Mouse (Mus musculus): ENCODE results near the gene Mpdu1. TPM values are rescaled to one million over a fixed set of nuclear protein-coding genes. Genes with fewer than 3 reads are reported as not detected.
A peak's percentile ranks its signal among the peaks of the same experiment; 100 is the strongest.

The Mpdu1 gene
- polyA plus RNA-seq, 1 experiment: 65.7 TPM

DNA sequence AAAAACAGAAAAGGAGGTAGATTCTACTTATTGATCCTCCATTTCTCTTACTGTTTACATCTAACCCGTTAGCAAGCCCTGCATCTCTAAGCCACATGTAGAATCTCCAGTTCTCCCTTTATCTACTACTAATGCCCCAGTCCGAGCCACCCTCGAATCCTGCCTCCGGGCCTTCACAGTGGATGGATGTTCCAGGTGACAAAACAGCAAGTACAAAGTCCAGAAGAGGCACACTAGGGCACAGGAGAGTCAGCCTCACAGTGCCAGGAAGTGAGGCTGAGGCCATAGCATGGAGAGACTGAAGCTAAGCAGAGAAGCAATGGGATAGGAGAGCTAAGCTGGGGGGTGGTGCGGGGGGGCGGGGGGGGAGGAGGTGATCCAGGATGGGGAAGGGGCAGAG is 30.4 kb upstream of the Mpdu1 start:
- Histone ChIP-seq H3K9ac (ENCODE audit: low read depth, poor library complexity, severe bottlenecking) (no peak overlapping the region), H3K36me3 (ENCODE audit: control insufficient read depth, insufficient read depth, low read length, poor library complexity, severe bottlenecking) (no peaks in the 10 kb centered on the region), H3K4me3 (ENCODE audit: low read depth, low read length) (no peak overlapping the region), H3K9me3 (replicated peaks; ENCODE audit: control insufficient read depth, insufficient read depth, low read length, poor library complexity, severe bottlenecking) (no peaks in the 10 kb centered on the region), H3K27me3 (ENCODE audit: control insufficient read depth, insufficient read depth, low read length, poor library complexity, severe bottlenecking) (no peaks in the 10 kb centered on the region), H3K27ac (ENCODE audit: insufficient read depth, low read length) (0 out of 2 replicates have a peak overlapping the region, but pooled peaks have one; percentile 12), H3K4me1 (ENCODE audit: control insufficient read depth, insufficient read depth, low read length) (peaks cover 3% of the 10 kb centered on the region)
- no peak for TF ChIP-seq CTCF (IDR thresholded peaks at IDR 0.05; ENCODE audit: low read depth, low read length)
- no peak for TF ChIP-seq POLR2A (IDR thresholded peaks at IDR 0.05; ENCODE audit: insufficient read depth, low read length)
- TF ChIP-seq EP300 (IDR thresholded peaks at IDR 0.05; ENCODE audit: insufficient read depth, low read depth, low read length): no peak

GRCm38 (mm10) chr11:69692196-69692811 is 29.9 kb upstream of the Mpdu1 start:
- Histone ChIP-seq H3K4me3 (ENCODE audit: low read depth, low read length) (no peak overlapping the region), H3K27me3 (ENCODE audit: control insufficient read depth, insufficient read depth, low read length, poor library complexity, severe bottlenecking) (no peaks in the 10 kb centered on the region), H3K9ac (ENCODE audit: low read depth, poor library complexity, severe bottlenecking) (no peak overlapping the region), H3K27ac (ENCODE audit: insufficient read depth, low read length) (0 out of 2 replicates have a peak overlapping the region, but pooled peaks have one; percentile 12), H3K4me1 (ENCODE audit: control insufficient read depth, insufficient read depth, low read length) (peaks cover 3% of the 10 kb centered on the region), H3K36me3 (ENCODE audit: control insufficient read depth, insufficient read depth, low read length, poor library complexity, severe bottlenecking) (no peaks in the 10 kb centered on the region), H3K9me3 (replicated peaks; ENCODE audit: control insufficient read depth, insufficient read depth, low read length, poor library complexity, severe bottlenecking) (no peaks in the 10 kb centered on the region)
- TF ChIP-seq EP300 (IDR thresholded peaks at IDR 0.05; ENCODE audit: insufficient read depth, low read depth, low read length) (no peak), POLR2A (IDR thresholded peaks at IDR 0.05; ENCODE audit: insufficient read depth, low read length) (no peak), CTCF (IDR thresholded peaks at IDR 0.05; ENCODE audit: low read depth, low read length) (no peak)

- peak overlapping the region; percentile 91 for H3K27ac ChIP-seq (ENCODE audit: insufficient read depth, low read length)
- TF ChIP-seq POLR2A (IDR thresholded peaks at IDR 0.05; ENCODE audit: insufficient read depth, low read length) (no peak), EP300 (IDR thresholded peaks at IDR 0.05; ENCODE audit: insufficient read depth, low read depth, low read length) (peak; percentile 92)
- no peaks in the 10 kb centered on the region for H3K27me3 ChIP-seq (ENCODE audit: control insufficient read depth, insufficient read depth, low read length, poor library complexity, severe bottlenecking)
- peak overlapping the region; percentile 7; the same call in 1 of the 2 replicates for H3K9ac ChIP-seq (ENCODE audit: low read depth, poor library complexity, severe bottlenecking)
- no peak overlapping the region for H3K4me3 ChIP-seq (ENCODE audit: low read depth, low read length)
- H3K36me3 ChIP-seq (ENCODE audit: control insufficient read depth, insufficient read depth, low read length, poor library complexity, severe bottlenecking): no peaks in the 10 kb centered on the region
- H3K9me3 ChIP-seq (replicated peaks; ENCODE audit: control insufficient read depth, insufficient read depth, low read length, poor library complexity, severe bottlenecking): no peaks in the 10 kb centered on the region
- peaks cover 3% of the 10 kb centered on the region for H3K4me1 ChIP-seq (ENCODE audit: control insufficient read depth, insufficient read depth, low read length)
Measured at GRCm38 (mm10) chr11:69689891-69690290, 27.4 kb upstream of the Mpdu1 start.

DNA sequence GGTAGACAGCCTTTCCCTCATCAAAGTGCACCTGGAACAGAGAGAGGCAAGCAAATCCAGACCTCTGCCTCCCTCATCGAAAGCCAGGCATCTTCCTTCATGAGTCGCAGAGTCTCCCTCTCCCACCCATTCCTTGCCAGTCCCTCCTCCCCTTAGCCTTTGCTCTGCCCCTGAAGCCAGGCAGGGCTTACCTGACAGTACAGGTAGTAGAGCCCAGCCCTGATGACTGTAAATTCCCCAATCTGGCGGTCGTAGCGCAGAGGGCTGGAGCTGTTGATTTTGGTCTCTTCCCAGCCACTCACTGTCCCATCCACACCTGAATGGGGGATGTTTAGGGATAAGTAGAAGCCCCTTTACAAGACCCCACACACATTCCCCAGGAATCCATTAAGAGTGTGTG is 24.6 kb upstream of the Mpdu1 start:
- peak overlapping the region; percentile 31 for H3K4me3 ChIP-seq (ENCODE audit: low read depth, low read length)

DNA sequence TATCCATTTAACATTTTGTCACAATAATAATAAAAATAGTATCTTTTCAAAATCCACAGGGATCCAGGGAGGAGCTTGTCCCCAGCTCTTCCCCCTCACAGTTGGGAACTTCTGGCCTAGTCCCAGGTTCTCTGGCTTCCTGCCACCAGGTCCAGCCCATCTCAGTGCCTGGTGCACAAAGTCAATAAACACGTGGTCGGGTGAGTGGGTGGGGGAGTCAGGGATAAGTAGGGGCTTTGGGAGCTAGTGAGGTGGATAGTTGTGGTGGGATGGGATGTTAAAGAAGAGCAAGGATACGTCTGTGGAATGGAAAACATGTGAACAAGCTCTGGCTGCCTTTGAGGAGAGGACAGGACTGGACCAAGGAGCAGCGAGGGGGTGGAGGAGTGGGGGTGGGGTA is 23.9 kb upstream of the Mpdu1 start:
- H3K4me1 ChIP-seq (ENCODE audit: control insufficient read depth, insufficient read depth, low read length): no peaks in the 10 kb centered on the region
- H3K4me3 ChIP-seq (ENCODE audit: low read depth, low read length): peak overlapping the region; percentile 31
- H3K9me3 ChIP-seq (replicated peaks; ENCODE audit: control insufficient read depth, insufficient read depth, low read length, poor library complexity, severe bottlenecking): no peaks in the 10 kb centered on the region
- 0 out of 2 replicates have a peak, but pooled peaks have one; percentile 25 for TF ChIP-seq EP300 (IDR thresholded peaks at IDR 0.05; ENCODE audit: insufficient read depth, low read depth, low read length)
- peak; percentile 26 for TF ChIP-seq POLR2A (IDR thresholded peaks at IDR 0.05; ENCODE audit: insufficient read depth, low read length)
- TF ChIP-seq CTCF (IDR thresholded peaks at IDR 0.05; ENCODE audit: low read depth, low read length): no peak
- peak overlapping the region; percentile 85 for H3K9ac ChIP-seq (ENCODE audit: low read depth, poor library complexity, severe bottlenecking)
- no peaks in the 10 kb centered on the region for H3K27me3 ChIP-seq (ENCODE audit: control insufficient read depth, insufficient read depth, low read length, poor library complexity, severe bottlenecking)
- peak overlapping the region; percentile 65 for H3K27ac ChIP-seq (ENCODE audit: insufficient read depth, low read length)
- H3K36me3 ChIP-seq (ENCODE audit: control insufficient read depth, insufficient read depth, low read length, poor library complexity, severe bottlenecking): no peaks in the 10 kb centered on the region

More for the DNA sequence above, 24.6 kb upstream of the Mpdu1 start:
- Histone ChIP-seq H3K9me3 (replicated peaks; ENCODE audit: control insufficient read depth, insufficient read depth, low read length, poor library complexity, severe bottlenecking) (no peaks in the 10 kb centered on the region), H3K4me1 (ENCODE audit: control insufficient read depth, insufficient read depth, low read length) (no peaks in the 10 kb centered on the region), H3K9ac (ENCODE audit: low read depth, poor library complexity, severe bottlenecking) (peak overlapping the region; percentile 85), H3K27me3 (ENCODE audit: control insufficient read depth, insufficient read depth, low read length, poor library complexity, severe bottlenecking) (no peaks in the 10 kb centered on the region), H3K36me3 (ENCODE audit: control insufficient read depth, insufficient read depth, low read length, poor library complexity, severe bottlenecking) (no peaks in the 10 kb centered on the region), H3K27ac (ENCODE audit: insufficient read depth, low read length) (peak overlapping the region; percentile 65)
- TF ChIP-seq POLR2A (IDR thresholded peaks at IDR 0.05; ENCODE audit: insufficient read depth, low read length) (no peak), CTCF (IDR thresholded peaks at IDR 0.05; ENCODE audit: low read depth, low read length) (no peak), EP300 (IDR thresholded peaks at IDR 0.05; ENCODE audit: insufficient read depth, low read depth, low read length) (no peak)

- TF ChIP-seq POLR2A (IDR thresholded peaks at IDR 0.05; ENCODE audit: insufficient read depth, low read length) (no peak), EP300 (IDR thresholded peaks at IDR 0.05; ENCODE audit: insufficient read depth, low read depth, low read length) (no peak), CTCF (IDR thresholded peaks at IDR 0.05; ENCODE audit: low read depth, low read length) (no peak)
- H3K36me3 ChIP-seq (ENCODE audit: control insufficient read depth, insufficient read depth, low read length, poor library complexity, severe bottlenecking): no peaks in the 10 kb centered on the region
- no peaks in the 10 kb centered on the region for H3K9me3 ChIP-seq (replicated peaks; ENCODE audit: control insufficient read depth, insufficient read depth, low read length, poor library complexity, severe bottlenecking)
- peak within 1 kb of the TSS; percentile 65 for H3K27ac ChIP-seq (ENCODE audit: insufficient read depth, low read length)
- peak within 1 kb of the TSS; percentile 68 for H3K4me3 ChIP-seq (ENCODE audit: low read depth, low read length)
- no peaks in the 10 kb centered on the region for H3K4me1 ChIP-seq (ENCODE audit: control insufficient read depth, insufficient read depth, low read length)
- H3K27me3 ChIP-seq (ENCODE audit: control insufficient read depth, insufficient read depth, low read length, poor library complexity, severe bottlenecking): no peaks in the 10 kb centered on the region
- peak within 1 kb of the TSS; percentile 85 for H3K9ac ChIP-seq (ENCODE audit: low read depth, poor library complexity, severe bottlenecking)
Measured at GRCm38 (mm10) chr11:69685526-69686148, 23.2 kb upstream of the Mpdu1 start, which contains the start of gene Tnfsf13. TSS of gene Tnfsf13 (minus strand) at chr11:69685784.
